In genomic region chr5:74531630-74532280, GRCm38 (mm10) we compare ENCODE assay signal across 8 mouse cellular contexts. TPM values are rescaled to one million over a fixed set of nuclear protein-coding genes. Genes with fewer than 3 reads are reported as not detected.
DNase-seq lines count a peak whose midpoint lies in the region; ATAC-seq and TF ChIP-seq lines count a peak whose summit lies in the region.

Gene Scfd2 (minus strand): TSS chr5:74531759.

- TF ChIP-seq POLR2A in bone marrow, adult 2 months (IDR thresholded peaks at IDR 0.05; ENCODE audit: borderline replicate concordance, control insufficient read depth, low read depth, low read length): peak; percentile 75; the same call in 1 of the 2 replicates

- ATAC-seq in embryonic facial prominence, embryonic 15.5 days (ENCODE audit: insufficient number of reproducible peaks, low FRiP score, low TSS enrichment, low read depth): peak; percentile 87
- ATAC-seq in kidney, embryonic 14.5 days (ENCODE audit: low FRiP score, low TSS enrichment): peak; percentile 89
- ATAC-seq in limb, embryonic 15.5 days (ENCODE audit: insufficient number of reproducible peaks, low FRiP score, low TSS enrichment, low read depth): peak; percentile 88

- peak within 1 kb of the TSS; percentile 94 for H3K4me2 ChIP-seq in embryonic facial prominence, embryonic 15.5 days (replicated peaks)
- peak within 1 kb of the TSS; percentile 97 for H3K4me2 ChIP-seq in kidney, embryonic 14.5 days (replicated peaks; ENCODE audit: low read depth, low read length)
- peak within 1 kb of the TSS; percentile 98 for H3K4me2 ChIP-seq in limb, embryonic 15.5 days

- peak within 1 kb of the TSS; percentile 35 for H3K27ac ChIP-seq in bone marrow, adult 2 months (ENCODE audit: control insufficient read depth, insufficient read depth, low read depth, low read length, poor library complexity)
- H3K27ac ChIP-seq in embryonic facial prominence, embryonic 15.5 days (replicated peaks): peak within 1 kb of the TSS; percentile 65
- H3K27ac ChIP-seq in kidney, embryonic 14.5 days (ENCODE audit: low read depth, low read length): peak within 1 kb of the TSS; percentile 37; the same call in 1 of the 2 replicates
- H3K27ac ChIP-seq in limb, embryonic 15.5 days: peak within 1 kb of the TSS; percentile 80

- H3K36me3 ChIP-seq in embryonic facial prominence, embryonic 15.5 days: no peaks in the 10 kb centered on the region
- no peaks in the 10 kb centered on the region for H3K36me3 ChIP-seq in kidney, embryonic 14.5 days (ENCODE audit: control insufficient read depth, insufficient read depth, low read length)
- no peaks in the 10 kb centered on the region for H3K36me3 ChIP-seq in limb, embryonic 15.5 days

- DNase-seq in 416B (ENCODE audit: low read depth): peak; percentile 97
- DNase-seq in heart, adult 9 months (ENCODE audit: low spot score in 2 of 2): peak; percentile 94 to 96
- peak; percentile 83 to 96 for DNase-seq in monocyte, adult 2 months (ENCODE audit: low read depth in 1 of 2, low spot score in 2 of 2)
- peak; percentile 95 to 97 for DNase-seq in spleen, postnatal 36 days (ENCODE audit: low spot score in 2 of 2)

- no peak for TF ChIP-seq CTCF in bone marrow, adult 2 months (IDR thresholded peaks at IDR 0.05; ENCODE audit: control insufficient read depth, insufficient read depth, low read length)

- H3K4me1 ChIP-seq in bone marrow, adult 2 months (ENCODE audit: control insufficient read depth, insufficient read depth, low read length): peaks cover 5% of the 10 kb centered on the region; the same call in 1 of the 2 replicates
- H3K4me1 ChIP-seq in embryonic facial prominence, embryonic 15.5 days: peaks cover 19% of the 10 kb centered on the region
- H3K4me1 ChIP-seq in kidney, embryonic 14.5 days (ENCODE audit: control insufficient read depth, insufficient read depth, low read length): peaks cover 20% of the 10 kb centered on the region
- H3K4me1 ChIP-seq in limb, embryonic 15.5 days: peaks cover 28% of the 10 kb centered on the region

- H3K9ac ChIP-seq in embryonic facial prominence, embryonic 15.5 days: peak within 1 kb of the TSS; percentile 57
- peak within 1 kb of the TSS; percentile 64 for H3K9ac ChIP-seq in kidney, embryonic 14.5 days (ENCODE audit: low read depth, low read length)
- peak within 1 kb of the TSS; percentile 57 for H3K9ac ChIP-seq in limb, embryonic 15.5 days

- no peaks in the 10 kb centered on the region for H3K27me3 ChIP-seq in embryonic facial prominence, embryonic 15.5 days
- H3K27me3 ChIP-seq in kidney, embryonic 14.5 days (ENCODE audit: control insufficient read depth, insufficient read depth, low read length): no peaks in the 10 kb centered on the region
- H3K27me3 ChIP-seq in limb, embryonic 15.5 days: no peaks in the 10 kb centered on the region

- peak within 1 kb of the TSS; percentile 90 for H3K4me3 ChIP-seq in bone marrow, adult 2 months (replicated peaks; ENCODE audit: control insufficient read depth, low read depth, low read length)
- peak within 1 kb of the TSS; percentile 98 for H3K4me3 ChIP-seq in embryonic facial prominence, embryonic 15.5 days (replicated peaks)
- peak within 1 kb of the TSS; percentile 84 for H3K4me3 ChIP-seq in kidney, embryonic 14.5 days (ENCODE audit: low read length)
- H3K4me3 ChIP-seq in limb, embryonic 15.5 days: peak within 1 kb of the TSS; percentile 89

- H3K9me3 ChIP-seq in embryonic facial prominence, embryonic 15.5 days (replicated peaks): no peaks in the 10 kb centered on the region
- no peaks in the 10 kb centered on the region for H3K9me3 ChIP-seq in kidney, embryonic 14.5 days (ENCODE audit: control insufficient read depth, low read length)
- no peaks in the 10 kb centered on the region for H3K9me3 ChIP-seq in limb, embryonic 15.5 days

- 6% methylated on average over 35 of the region's 35 CpGs for WGBS in bone marrow, adult 2 months
- 6% methylated on average over 35 of the region's 35 CpGs for WGBS in embryonic facial prominence, embryonic 15.5 days
- WGBS in kidney, embryonic 14.5 days: 7% methylated on average over 35 of the region's 35 CpGs
- 6% methylated on average over 35 of the region's 35 CpGs for WGBS in limb, embryonic 15.5 days

RNA-seq across cellular contexts. Expression of gene Scfd2, which starts in this region (rescaled TPM):
- 3.1 and 8.1 TPM in 2 replicates for polyA plus RNA-seq in bone marrow, adult 2 months (2011; ENCODE audit: insufficient read depth, insufficient read length, low replicate concordance, missing spikeins)
- 19.4 and 21.0 TPM in 2 replicates for polyA plus RNA-seq in embryonic facial prominence, embryonic 15.5 days (2015; fragmentation: Nextera tagmentation; extraction: Ambion mirVana)
- 11.4 and 18.3 TPM in 2 replicates for polyA plus RNA-seq in kidney, embryonic 14.5 days (2014; fragmentation: Nextera tagmentation; extraction: Ambion mirVana)
- polyA plus RNA-seq in limb, embryonic 15.5 days (2015; fragmentation: Nextera tagmentation; extraction: Ambion mirVana): 21.2 and 26.6 TPM in 2 replicates

Comparison
In these comparisons a context has a peak if more than half of its experiments do, and no peak if none do; other contexts are left out.
1. Peak in every context shown above with its lines: DNase-seq, ATAC-seq, H3K4me3 ChIP-seq and H3K27ac ChIP-seq.